Mouse (Mus musculus) forebrain, embryonic 11.5 days (tissue): ENCODE data around the gene Mesp1. TPM values are rescaled to one million over a fixed set of nuclear protein-coding genes. Genes with fewer than 3 reads are reported as not detected.

Source experiments
- polyA plus RNA-seq: library from polyadenylated mRNA; unstranded; fragments of >200 nt; fragmentation: Nextera tagmentation; extraction: Ambion mirVana; gene quantifications from 2 replicates; pipeline ENCODE4 v1.2.1, GENCODE M21; 2014

Mesp1 gene
- polyA plus RNA-seq, 1 experiment from 2014 or later = 0.15 TPM

Other genes with a start within 250 kb of the Mesp1 start
- gene Rhcg, start 176.1 kb downstream of the Mesp1 start, polyA plus RNA-seq = 5.5 and 6.8 TPM in 2 replicates
- 23.9 and 25.3 TPM in 2 replicates for gene Ticrr, start 133.6 kb downstream of the Mesp1 start, polyA plus RNA-seq
- gene Kif7, start 78.1 kb downstream of the Mesp1 start, polyA plus RNA-seq = 7.3 and 8.7 TPM in 2 replicates
- gene Plin1, start 60.9 kb downstream of the Mesp1 start, polyA plus RNA-seq = 0.07 TPM in 1 of 2 replicates, not detected in the other
- 7.6 and 8.7 TPM in 2 replicates for gene Pex11a, start 50.7 kb downstream of the Mesp1 start, polyA plus RNA-seq
- gene Wdr93, start 50.6 kb downstream of the Mesp1 start, polyA plus RNA-seq = 0.21 and 0.37 TPM in 2 replicates
- gene Mesp2, start 16.9 kb upstream of the Mesp1 start, polyA plus RNA-seq = 0.37 and 0.89 TPM in 2 replicates
- 4.1 and 4.6 TPM in 2 replicates for gene Anpep, start 67.3 kb upstream of the Mesp1 start, polyA plus RNA-seq
- gene Ap3s2, start 126.9 kb upstream of the Mesp1 start, polyA plus RNA-seq = 46.6 and 53.1 TPM in 2 replicates
- gene Arpin, start 141.6 kb upstream of the Mesp1 start, polyA plus RNA-seq = 20.8 and 23.0 TPM in 2 replicates
- 27.9 and 33.0 TPM in 2 replicates for gene Zfp710, start 231.0 kb upstream of the Mesp1 start, polyA plus RNA-seq